Mouse (Mus musculus): ENCODE data around the gene Sumf1. TPM values are rescaled to one million over a fixed set of nuclear protein-coding genes. Genes with fewer than 3 reads are reported as not detected.

The Sumf1 gene
- 10 to 100 TPM; 28.0 to 28.6 TPM for polyA plus RNA-seq (2017; shearing (Covaris generic))

GRCm38 (mm10) chr6:108184847-108185684 lies at the start of gene Sumf1:
Sumf1 (minus strand) TSS chr6:108185582.

GRCm38 (mm10) chr6:108212881-108213295 lies 27.5 kb upstream of the Sumf1 start, which contains the start of gene Itpr1:
Itpr1 (plus strand) TSS chr6:108213096.

GRCm38 (mm10) chr6:108064918-108065526 lies 120.4 kb downstream of the Sumf1 start, which contains the start of gene Setmar:
Setmar (plus strand) TSS chr6:108065045.

Other genes starting within 250 kb of the Sumf1 start
- 1 to 10 TPM; 3.5 to 4.0 TPM for gene Setmar, start 120.5 kb downstream of the Sumf1 start, polyA plus RNA-seq (2017; shearing (Covaris generic))
- gene Itpr1, start 27.5 kb upstream of the Sumf1 start, polyA plus RNA-seq (2017; shearing (Covaris generic)), result 10 to 100 TPM; 18.2 to 18.6 TPM